ENCODE assay signal across 8 mouse cellular contexts in the genomic region with DNA sequence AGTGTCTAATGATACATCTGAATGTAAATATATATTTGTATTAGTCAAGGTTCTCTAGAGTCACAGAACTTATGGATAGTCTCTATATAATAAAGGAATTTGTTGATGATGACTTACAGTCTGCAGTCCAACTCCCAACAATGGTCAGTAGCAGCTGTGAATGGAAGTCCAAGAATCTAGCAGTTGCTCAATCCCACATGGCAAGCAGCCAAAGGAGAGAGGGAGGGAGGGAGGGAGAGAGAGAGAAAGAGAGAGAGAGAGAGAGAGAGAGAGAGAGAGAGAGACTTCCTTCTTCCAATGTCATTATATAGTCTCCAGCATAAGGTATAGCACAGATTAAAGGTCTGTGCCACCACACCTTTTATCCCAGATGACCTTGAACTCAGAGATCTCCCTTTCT.
DNase-seq lines count a peak whose midpoint lies in the region; TF ChIP-seq lines count a peak whose summit lies in the region.
"Not testable (repeated sequence)": the region's sequence is repeated elsewhere in the genome, so short reads cannot be mapped to it uniquely, and the experiment has no call there.

No protein-coding gene starts in this region.

- H3K36me3 ChIP-seq in liver, adult 2 months (ENCODE audit: control insufficient read depth, insufficient read depth, low read length), result not testable (repeated sequence)

- H3K27ac ChIP-seq in liver, adult 2 months (replicated peaks; ENCODE audit: insufficient read depth, low read depth, low read length), result not testable (repeated sequence)

- not testable (repeated sequence) for H3K4me3 ChIP-seq in liver, adult 2 months (ENCODE audit: insufficient read depth, low read depth, low read length)

- not testable (repeated sequence) for H3K4me1 ChIP-seq in liver, adult 2 months (ENCODE audit: control insufficient read depth, insufficient read depth, low read length)

- H3K9ac ChIP-seq in liver, adult 2 months (ENCODE audit: low read depth, low read length), result not testable (repeated sequence)

- not testable (repeated sequence) for H3K79me2 ChIP-seq in liver, adult 2 months (ENCODE audit: control insufficient read depth, insufficient read depth, low read length)

- TF ChIP-seq CTCF in liver, adult 2 months (IDR thresholded peaks at IDR 0.05; ENCODE audit: low read depth, low read length), result not testable (repeated sequence)

- TF ChIP-seq POLR2A in liver, adult 2 months (IDR thresholded peaks at IDR 0.05; ENCODE audit: extremely low read depth, insufficient read depth, low read length), result not testable (repeated sequence)

- not testable (repeated sequence) for H3K27me3 ChIP-seq in liver, adult 2 months (ENCODE audit: control insufficient read depth, insufficient read depth, low read length)

- peak; percentile 63 for DNase-seq in Muller cell, postnatal 12 days (ENCODE audit: inconsistent ontology term)
- peak; percentile 3 for DNase-seq in adipocyte (ENCODE audit: low spot score)
- peak; percentile 33 for DNase-seq in adrenal gland, postnatal 10 days
- DNase-seq in adrenal gland, postnatal 25 days, result peak; percentile 31
- peak; percentile 13 to 19 for DNase-seq in cerebellum, postnatal 10 days
- peak; percentile 1 for DNase-seq in liver, adult 2 months (ENCODE audit: extremely low read depth, low read depth, low spot score)
- peak; percentile 26 for DNase-seq in lung, postnatal 10 days
- peak; percentile 7 for DNase-seq in retina, postnatal 1 day

Comparison
In these comparisons a context has a peak if more than half of its experiments do, and no peak if none do; other contexts are left out.
1. DNase-seq: peak in every context shown above with its lines; median percentile 63 in Muller cell, postnatal 12 days; 33 in adrenal gland, postnatal 10 days; 31 in adrenal gland, postnatal 25 days; 26 in lung, postnatal 10 days; 16 in cerebellum, postnatal 10 days; 7 in retina, postnatal 1 day; 3 in adipocyte; 1 in liver, adult 2 months.